Mouse (Mus musculus): ENCODE measurements around the gene Mylk3. TPM values are rescaled to one million over a fixed set of nuclear protein-coding genes. Genes with fewer than 3 reads are reported as not detected.

The Mylk3 gene
- total and polyA plus RNA-seq, 3 experiments: 83.5 to 148 (median 96.6) TPM

DNA sequence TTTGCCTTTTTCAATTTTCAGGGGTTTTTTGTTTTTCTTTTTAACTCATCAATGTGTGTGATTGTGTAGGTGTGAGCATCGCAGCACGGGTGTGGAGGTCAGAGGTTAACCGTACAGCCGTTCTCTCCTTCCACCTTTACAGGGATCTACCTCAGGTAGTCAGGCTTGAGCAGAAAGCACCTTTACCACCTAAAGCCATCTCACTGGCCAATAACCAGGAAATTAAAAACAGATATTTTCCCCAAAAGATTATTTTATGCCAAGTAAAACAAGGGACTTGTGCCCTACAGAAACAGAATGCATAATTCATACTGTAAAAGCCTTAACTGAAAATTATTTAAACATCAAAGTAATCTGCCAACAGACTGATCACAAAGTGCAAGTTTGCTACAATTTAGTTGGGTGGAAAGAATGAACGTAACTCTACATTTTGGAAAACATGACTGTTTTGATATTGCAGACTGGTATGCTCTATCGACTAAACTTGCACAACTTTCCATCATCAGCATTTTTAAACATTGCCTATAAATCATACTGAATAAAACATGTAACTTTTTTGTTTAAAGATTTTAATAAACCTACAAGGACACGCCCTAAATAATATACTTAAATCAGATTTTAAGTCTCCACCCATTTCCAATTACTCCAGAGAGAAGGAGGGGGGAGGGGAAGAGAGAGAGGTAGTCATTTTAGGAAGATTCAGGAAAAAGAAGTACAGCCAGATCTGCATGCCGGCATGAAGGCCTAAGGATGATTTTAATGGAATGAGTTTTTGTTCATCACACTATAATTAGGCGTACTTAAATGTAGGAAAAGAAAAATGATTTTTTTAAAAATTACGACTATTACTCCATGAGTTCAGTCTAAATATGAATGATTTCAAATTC lies 45.4 kb upstream of the Mylk3 start:
- peaks cover 8% of the 10 kb centered on the region; the same call in 1 of the 2 replicates for H3K9me3 ChIP-seq (replicated peaks)
- H3K4me1 ChIP-seq (ENCODE audit: insufficient read depth, low read depth, low read length): peaks cover 44% of the 10 kb centered on the region
- H3K4me3 ChIP-seq (ENCODE audit: low read depth, low read length): peak overlapping the region; percentile 91
- ATAC-seq (ENCODE audit: extremely low read depth, insufficient number of reproducible peaks, low FRiP score, poor library complexity, severe bottlenecking): no peak
- H3K27me3 ChIP-seq (ENCODE audit: insufficient read depth, low read length): no peaks in the 10 kb centered on the region
- DNase-seq (ENCODE audit: low spot score): no peak
- TF ChIP-seq GATA2 (IDR thresholded peaks at IDR 0.05; ENCODE audit: borderline replicate concordance, low read depth, low read length) (no peak), TAL1 (conservative IDR thresholded peaks at IDR 0.05; ENCODE audit: low read depth, low read length) (no peak), GATA1 (IDR thresholded peaks at IDR 0.05; ENCODE audit: borderline replicate concordance, low read length) (no peak), CTCF (IDR thresholded peaks at IDR 0.05; ENCODE audit: low read depth, low read length) (no peak), POLR2AphosphoS5 (IDR thresholded peaks at IDR 0.05; ENCODE audit: insufficient replicate concordance, low read depth, low read length) (no peak)
- H3K36me3 ChIP-seq (replicated peaks): peaks cover 4% of the 10 kb centered on the region

DNA sequence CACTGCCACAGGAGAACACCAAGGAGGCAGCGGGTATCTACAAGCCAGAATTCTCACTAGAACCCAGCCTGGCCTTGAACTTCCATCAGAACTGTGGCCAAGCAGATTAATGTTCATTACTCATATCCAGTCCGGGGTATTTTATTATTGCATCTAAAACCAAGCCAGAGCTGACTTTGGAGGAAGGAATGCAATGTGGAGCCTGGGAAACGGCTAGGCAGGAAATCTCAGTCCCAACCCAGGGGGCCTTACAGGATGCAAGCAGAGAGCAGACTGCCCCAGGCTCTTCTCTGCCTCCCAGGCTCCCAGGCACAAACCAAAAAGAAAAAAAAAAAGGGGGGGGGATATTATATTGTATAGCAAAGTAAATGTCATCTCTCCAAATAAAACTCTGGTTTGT lies 44.7 kb upstream of the Mylk3 start:
- Histone ChIP-seq H3K4me1 (ENCODE audit: insufficient read depth, low read depth, low read length) (peaks cover 51% of the 10 kb centered on the region), H3K4me3 (ENCODE audit: low read depth, low read length) (peak overlapping the region; percentile 91; the same call in 1 of the 2 replicates), H3K27me3 (ENCODE audit: insufficient read depth, low read length) (no peaks in the 10 kb centered on the region), H3K36me3 (replicated peaks) (peaks cover 9% of the 10 kb centered on the region), H3K9me3 (replicated peaks) (peaks cover 7% of the 10 kb centered on the region; the same call in 1 of the 2 replicates)
- DNase-seq (ENCODE audit: low spot score) (no peak), ATAC-seq (ENCODE audit: extremely low read depth, insufficient number of reproducible peaks, low FRiP score, poor library complexity, severe bottlenecking) (no peak)
- TF ChIP-seq TAL1 (conservative IDR thresholded peaks at IDR 0.05; ENCODE audit: low read depth, low read length) (no peak), GATA2 (IDR thresholded peaks at IDR 0.05; ENCODE audit: borderline replicate concordance, low read depth, low read length) (no peak), GATA1 (IDR thresholded peaks at IDR 0.05; ENCODE audit: borderline replicate concordance, low read length) (no peak), CTCF (IDR thresholded peaks at IDR 0.05; ENCODE audit: low read depth, low read length) (no peak), POLR2AphosphoS5 (IDR thresholded peaks at IDR 0.05; ENCODE audit: insufficient replicate concordance, low read depth, low read length) (no peak)

DNA sequence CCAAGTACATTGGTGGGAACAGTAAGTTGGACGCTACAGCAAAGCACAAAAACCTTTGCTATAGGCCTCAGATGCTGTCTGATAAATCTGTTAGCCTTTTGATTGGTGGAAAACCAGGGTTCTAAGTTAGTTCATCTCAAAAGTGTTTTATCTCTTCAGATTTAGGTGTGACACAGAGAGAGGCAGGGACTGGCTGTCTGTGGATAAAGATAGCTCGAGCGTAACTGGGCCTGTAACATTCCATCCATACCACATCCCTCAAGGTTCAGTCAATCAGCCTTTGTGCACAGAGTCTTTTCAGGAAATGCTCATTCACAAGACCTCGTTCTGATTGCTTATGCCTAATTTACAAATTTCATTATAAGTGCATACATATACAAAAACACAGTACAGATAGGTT lies 43.1 kb upstream of the Mylk3 start:
- Histone ChIP-seq H3K36me3 (replicated peaks) (peaks cover 17% of the 10 kb centered on the region), H3K27me3 (ENCODE audit: insufficient read depth, low read length) (no peaks in the 10 kb centered on the region), H3K4me1 (ENCODE audit: insufficient read depth, low read depth, low read length) (peaks cover 63% of the 10 kb centered on the region), H3K9me3 (replicated peaks) (no peaks in the 10 kb centered on the region), H3K4me3 (ENCODE audit: low read depth, low read length) (no peak overlapping the region; the same call in 1 of the 2 replicates)
- no peak for DNase-seq (ENCODE audit: low spot score)
- ATAC-seq (ENCODE audit: extremely low read depth, insufficient number of reproducible peaks, low FRiP score, poor library complexity, severe bottlenecking): no peak
- TF ChIP-seq TAL1 (conservative IDR thresholded peaks at IDR 0.05; ENCODE audit: low read depth, low read length) (0 out of 2 replicates have a peak, but pooled peaks have one; percentile 15), CTCF (IDR thresholded peaks at IDR 0.05; ENCODE audit: low read depth, low read length) (no peak)

DNA sequence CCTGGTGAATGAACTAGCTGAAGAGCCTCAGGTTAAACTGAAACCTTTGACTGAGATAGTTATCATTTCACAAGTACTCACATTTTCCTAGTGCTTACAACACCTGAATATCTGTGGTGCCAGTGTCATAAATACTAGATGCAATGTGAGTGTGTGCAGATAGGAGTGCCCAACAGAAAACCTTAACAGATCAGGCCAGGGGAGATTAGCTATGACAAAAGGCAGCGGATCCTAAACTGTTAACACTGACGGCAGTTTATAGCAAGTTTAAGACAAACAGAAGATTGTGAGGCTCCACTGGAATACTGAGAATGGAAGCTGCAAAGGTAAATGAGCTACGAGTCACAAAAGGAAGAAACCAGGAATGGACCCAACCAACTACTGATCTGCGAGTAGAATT lies 40.9 kb upstream of the Mylk3 start:
- H3K9me3 ChIP-seq (replicated peaks): no peaks in the 10 kb centered on the region
- H3K4me1 ChIP-seq (ENCODE audit: insufficient read depth, low read depth, low read length): peaks cover 61% of the 10 kb centered on the region
- TF ChIP-seq TAL1 (conservative IDR thresholded peaks at IDR 0.05; ENCODE audit: low read depth, low read length): 0 out of 2 replicates have a peak, but pooled peaks have one; percentile 21
- TF ChIP-seq GATA1 (IDR thresholded peaks at IDR 0.05; ENCODE audit: borderline replicate concordance, low read length): no peak
- DNase-seq (ENCODE audit: low spot score) (no peak), ATAC-seq (ENCODE audit: extremely low read depth, insufficient number of reproducible peaks, low FRiP score, poor library complexity, severe bottlenecking) (0 out of 2 replicates have a peak, but pooled peaks have one; percentile 17)
- no peak overlapping the region; the same call in 1 of the 2 replicates for H3K4me3 ChIP-seq (ENCODE audit: low read depth, low read length)
- peaks cover 30% of the 10 kb centered on the region for H3K36me3 ChIP-seq (replicated peaks)
- H3K27me3 ChIP-seq (ENCODE audit: insufficient read depth, low read length): no peaks in the 10 kb centered on the region

DNA sequence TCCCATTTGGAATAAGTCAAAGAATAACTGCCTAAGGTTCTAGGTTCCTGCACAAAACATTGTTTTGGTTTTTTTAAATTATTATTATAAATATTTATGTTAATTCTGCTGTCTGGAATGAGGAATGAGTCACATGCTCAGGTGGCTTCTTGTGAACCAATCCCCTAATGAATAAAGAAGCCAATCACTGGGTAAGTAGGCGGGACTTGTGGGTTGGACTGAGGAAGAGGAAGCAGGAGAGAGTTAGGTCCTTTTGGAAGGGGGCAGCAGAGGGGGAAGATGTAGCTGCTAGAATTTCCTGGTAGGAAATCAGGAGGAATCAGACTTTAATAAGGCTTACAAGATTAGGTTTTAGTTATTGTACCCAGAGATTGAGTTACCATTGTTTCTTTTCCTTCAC lies 35.2 kb upstream of the Mylk3 start:
- Histone ChIP-seq H3K36me3 (replicated peaks) (peaks cover 72% of the 10 kb centered on the region), H3K9me3 (replicated peaks) (no peaks in the 10 kb centered on the region), H3K27me3 (ENCODE audit: insufficient read depth, low read length) (no peaks in the 10 kb centered on the region), H3K4me3 (ENCODE audit: low read depth, low read length) (no peak overlapping the region), H3K4me1 (ENCODE audit: insufficient read depth, low read depth, low read length) (peaks cover 48% of the 10 kb centered on the region)
- DNase-seq (ENCODE audit: low spot score) (no peak), ATAC-seq (ENCODE audit: extremely low read depth, insufficient number of reproducible peaks, low FRiP score, poor library complexity, severe bottlenecking) (no peak)
- TF ChIP-seq POLR2AphosphoS5 (IDR thresholded peaks at IDR 0.05; ENCODE audit: insufficient replicate concordance, low read depth, low read length): no peak
- no peak for TF ChIP-seq TAL1 (conservative IDR thresholded peaks at IDR 0.05; ENCODE audit: low read depth, low read length)
- TF ChIP-seq GATA1 (IDR thresholded peaks at IDR 0.05; ENCODE audit: borderline replicate concordance, low read length): no peak
- no peak for TF ChIP-seq CTCF (IDR thresholded peaks at IDR 0.05; ENCODE audit: low read depth, low read length)
- no peak for TF ChIP-seq GATA2 (IDR thresholded peaks at IDR 0.05; ENCODE audit: borderline replicate concordance, low read depth, low read length)

DNA sequence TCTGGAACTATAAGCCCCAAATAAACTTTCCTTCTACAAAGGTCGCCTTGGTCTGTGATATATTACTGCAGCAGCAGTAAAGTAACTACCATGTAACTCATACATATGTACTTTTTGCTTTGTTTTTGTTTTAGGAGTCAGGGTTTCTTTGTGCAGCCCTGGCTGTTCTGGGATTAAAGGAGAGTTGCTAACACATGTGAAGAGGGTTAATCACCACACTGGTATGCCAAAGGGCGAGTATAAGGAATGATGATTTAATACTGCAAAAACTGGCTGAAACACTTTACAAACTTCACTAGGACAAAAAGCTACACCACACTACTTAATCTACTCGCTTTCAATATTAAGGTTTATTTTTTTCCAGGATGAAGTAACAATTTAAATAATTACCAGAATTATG lies 22.4 kb upstream of the Mylk3 start:
- TF ChIP-seq GATA2 (IDR thresholded peaks at IDR 0.05; ENCODE audit: borderline replicate concordance, low read depth, low read length) (no peak), CTCF (IDR thresholded peaks at IDR 0.05; ENCODE audit: low read depth, low read length) (no peak), POLR2AphosphoS5 (IDR thresholded peaks at IDR 0.05; ENCODE audit: insufficient replicate concordance, low read depth, low read length) (no peak), TAL1 (conservative IDR thresholded peaks at IDR 0.05; ENCODE audit: low read depth, low read length) (no peak), GATA1 (IDR thresholded peaks at IDR 0.05; ENCODE audit: borderline replicate concordance, low read length) (no peak)
- Histone ChIP-seq H3K4me1 (ENCODE audit: insufficient read depth, low read depth, low read length) (peaks cover 17% of the 10 kb centered on the region), H3K36me3 (replicated peaks) (peaks cover 42% of the 10 kb centered on the region), H3K27me3 (ENCODE audit: insufficient read depth, low read length) (no peaks in the 10 kb centered on the region), H3K9me3 (replicated peaks) (no peaks in the 10 kb centered on the region), H3K4me3 (ENCODE audit: low read depth, low read length) (no peak overlapping the region)
- DNase-seq (ENCODE audit: low spot score) (no peak), ATAC-seq (ENCODE audit: extremely low read depth, insufficient number of reproducible peaks, low FRiP score, poor library complexity, severe bottlenecking) (no peak)

Measured in G1E (cell line).